19 mouse cellular contexts compared by ENCODE assay signal in the genomic region with DNA sequence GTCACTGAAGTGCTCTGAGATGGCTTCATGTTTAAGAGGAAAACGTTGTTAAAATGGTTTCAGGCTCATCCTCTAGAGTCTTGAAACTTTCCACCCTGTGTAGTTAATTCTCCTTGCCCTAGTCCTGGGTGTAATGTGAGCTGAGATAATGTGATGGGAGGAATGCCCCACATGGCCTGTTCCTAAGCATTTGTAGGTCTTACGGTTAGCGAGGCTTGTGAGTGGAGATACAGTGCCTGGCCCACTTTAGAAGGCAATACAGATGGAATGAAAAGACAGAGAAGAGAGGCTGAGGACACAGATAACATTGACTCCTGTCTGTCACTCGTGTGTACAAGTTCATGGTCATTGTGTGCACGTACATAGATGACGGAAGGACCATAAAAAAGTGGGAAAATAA.
"Had no signal": no experiment of that assay in that cellular context is flagged by ENCODE, and none has a peak within 500 bp of the region (broad histone marks: within the 10 kb centered on the region; RNA-seq: fewer than 3 reads in every experiment).

No protein-coding gene starts in this region.

- H3K9me3 ChIP-seq: limb, embryonic 15.5 days; megakaryocyte, embryonic 14.5 days; midbrain, embryonic 10.5 days; midbrain, embryonic 13.5 days; midbrain, embryonic 15.5 days; neural tube, embryonic 13.5 days; neural tube, embryonic 15.5 days; stomach, embryonic 15.5 days had no signal

- H3K9ac ChIP-seq: limb, embryonic 15.5 days; lung, embryonic 14.5 days; midbrain, embryonic 13.5 days; midbrain, embryonic 15.5 days; neural tube, embryonic 13.5 days; neural tube, embryonic 15.5 days; stomach, embryonic 15.5 days had no signal

- H3K36me3 ChIP-seq: midbrain, embryonic 10.5 days; midbrain, embryonic 13.5 days; midbrain, embryonic 15.5 days; neural tube, embryonic 13.5 days; neural tube, embryonic 15.5 days; stomach, embryonic 15.5 days had no signal

- H3K27ac ChIP-seq: limb, embryonic 15.5 days; macrophage; midbrain, embryonic 10.5 days; midbrain, embryonic 13.5 days; midbrain, embryonic 15.5 days; neural tube, embryonic 13.5 days; neural tube, embryonic 15.5 days; stomach, embryonic 15.5 days; stomach, postnatal 0 days had no signal

- H3K27me3 ChIP-seq: limb, embryonic 15.5 days; megakaryocyte, embryonic 14.5 days; midbrain, embryonic 13.5 days; midbrain, embryonic 15.5 days; neural tube, embryonic 13.5 days; neural tube, embryonic 15.5 days; stomach, embryonic 15.5 days had no signal

- DNase-seq: lung, adult 18-20 months; lung, embryonic 14.5 days; lung, postnatal 10 days; lung, postnatal 36 days; right cerebral cortex, postnatal 14 days; thymus, adult 2 months; thymus, postnatal 25 days; thymus, postnatal 4 days had no signal

- H3K4me1 ChIP-seq: limb, embryonic 15.5 days; midbrain, embryonic 10.5 days; midbrain, embryonic 13.5 days; midbrain, embryonic 15.5 days; neural tube, embryonic 13.5 days; neural tube, embryonic 15.5 days; stomach, embryonic 15.5 days had no signal

- ATAC-seq: midbrain, embryonic 13.5 days; midbrain, embryonic 15.5 days had no signal

- H3K4me3 ChIP-seq: limb, embryonic 15.5 days; megakaryocyte, embryonic 14.5 days; midbrain, embryonic 10.5 days; midbrain, embryonic 13.5 days; midbrain, embryonic 15.5 days; myocyte; neural tube, embryonic 13.5 days; neural tube, embryonic 15.5 days; stomach, embryonic 15.5 days had no signal

- H3K4me2 ChIP-seq: limb, embryonic 15.5 days; lung, embryonic 14.5 days; midbrain, embryonic 13.5 days; midbrain, embryonic 15.5 days; neural tube, embryonic 13.5 days; neural tube, embryonic 15.5 days; stomach, embryonic 15.5 days had no signal
